19 mouse cellular contexts compared by ENCODE assay signal in the genomic region with DNA sequence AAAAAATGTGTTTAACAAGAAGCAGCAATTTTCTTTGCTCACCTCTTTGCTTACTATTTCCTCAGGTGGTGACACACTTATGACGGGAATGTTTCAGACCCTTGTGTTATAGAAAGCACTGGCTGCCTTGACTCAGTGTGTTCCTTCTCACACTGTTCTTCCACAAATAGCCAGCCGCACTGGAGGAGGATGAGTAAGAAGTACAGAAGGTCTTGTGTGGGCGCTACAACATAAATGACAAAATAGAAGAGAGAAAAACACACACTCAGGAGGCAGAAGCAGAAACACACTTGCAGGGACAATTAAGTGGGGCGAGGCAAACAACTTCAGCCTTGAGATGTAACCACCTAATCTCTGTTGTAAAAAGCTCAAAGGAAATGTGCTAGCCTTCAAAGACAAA.
DNase-seq lines count a peak whose midpoint lies in the region; ATAC-seq lines count a peak whose summit lies in the region.
"Had no signal": no experiment of that assay in that cellular context is flagged by ENCODE, and none has a peak within 500 bp of the region (broad histone marks: within the 10 kb centered on the region; RNA-seq: fewer than 3 reads in every experiment).

No protein-coding gene starts in this region.

- ATAC-seq in frontal cortex, adult (ENCODE audit: low TSS enrichment), result peak; percentile 99
- ATAC-seq: Patski had no signal

- no peak for DNase-seq in frontal cortex, postnatal 25 days (ENCODE audit: low spot score in 2 of 2)
- DNase-seq in right cerebral cortex, adult 18-20 months, result peak; percentile 82
- DNase-seq in right cerebral cortex, postnatal 14 days, result no peak
- DNase-seq in layer of hippocampus, postnatal 36 days, result peak; percentile 4 to 11
- DNase-seq in right cerebral cortex, postnatal 36 days (ENCODE audit: low spot score in 2 of 2), result peak; percentile 44 to 83
- DNase-seq in cerebellum, postnatal 14 days, result no peak
- no peak for DNase-seq in neural tube, embryonic 10.5 days (ENCODE audit: extremely low spot score, low spot score)
- DNase-seq: adrenal gland, postnatal 14 days; cerebellum, adult 11-12 months; gastrocnemius, adult 2 months; heart, postnatal 10 days; kidney, adult 2 months; kidney, postnatal 14 days; lung, adult 18-20 months; lung, postnatal 14 days; midbrain, embryonic 14.5 days; thymus, adult 18-20 months had no signal

Comparison
In these comparisons a context has a peak if more than half of its experiments do, and no peak if none do; other contexts are left out.
1. DNase-seq: peak in right cerebral cortex, adult 18-20 months (single experiment), layer of hippocampus, postnatal 36 days (2 of 2) and right cerebral cortex, postnatal 36 days (2 of 2); none in frontal cortex, postnatal 25 days (0 of 2), right cerebral cortex, postnatal 14 days (single experiment), cerebellum, postnatal 14 days (0 of 2) and neural tube, embryonic 10.5 days (single experiment).